8 mouse cellular contexts compared by ENCODE assay signal in the genomic region with DNA sequence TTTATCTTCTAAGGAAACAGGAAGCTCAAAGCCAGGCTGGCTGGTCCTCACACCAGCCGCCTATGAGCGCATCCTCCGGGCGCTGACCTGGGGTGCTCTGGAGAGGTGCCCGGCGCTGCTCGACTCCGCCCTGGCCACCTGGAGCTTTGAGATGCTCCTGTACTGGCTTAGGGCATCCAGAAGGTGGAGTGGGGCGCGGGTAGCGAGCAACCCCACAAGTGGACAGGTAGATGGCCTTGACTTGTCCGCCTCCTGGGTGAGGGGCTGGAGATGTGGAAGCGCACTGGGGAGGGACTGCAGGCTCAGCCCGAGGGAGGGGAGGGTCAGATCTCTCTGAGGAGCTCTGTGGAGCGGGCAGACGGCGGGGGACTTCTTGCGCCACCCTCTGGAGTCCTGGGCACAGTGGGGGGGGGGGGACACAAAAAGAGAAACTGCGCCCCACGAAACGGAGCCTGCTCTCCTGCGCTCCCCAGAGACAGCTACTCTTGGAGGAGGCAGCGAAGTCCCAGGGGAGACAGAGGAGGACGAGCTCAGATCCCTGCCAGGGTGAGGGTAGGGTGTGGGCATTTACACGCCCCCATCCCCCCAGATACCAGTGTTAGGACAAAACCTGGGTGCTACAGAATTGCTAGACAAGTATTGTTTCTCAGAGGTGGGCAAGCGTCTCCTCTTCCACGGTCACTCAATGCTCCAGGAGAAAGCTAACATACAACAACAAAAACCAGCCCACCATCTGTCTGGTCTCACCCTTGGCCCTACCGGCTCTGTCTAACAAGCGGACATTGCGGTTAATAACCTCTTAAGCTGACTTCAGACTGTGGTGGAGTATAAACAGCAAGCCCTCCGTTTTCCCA. TPM values are rescaled to one million over a fixed set of nuclear protein-coding genes. Genes with fewer than 3 reads are reported as not detected.
DNase-seq lines count a peak whose midpoint lies in the region; ATAC-seq and TF ChIP-seq lines count a peak whose summit lies in the region.

No protein-coding gene starts in this region.

- H3K4me2 ChIP-seq in liver, embryonic 12.5 days: peak overlapping the region; percentile 86
- peak overlapping the region; percentile 91 for H3K4me2 ChIP-seq in neural tube, embryonic 15.5 days

- no peaks in the 10 kb centered on the region for H3K36me3 ChIP-seq in erythroblast, embryonic 14.5 days (ENCODE audit: control insufficient read depth)
- peaks cover 2% of the 10 kb centered on the region; the same call in 1 of the 2 replicates for H3K36me3 ChIP-seq in spleen, adult 2 months (ENCODE audit: control insufficient read depth, insufficient read depth, low read length)
- H3K36me3 ChIP-seq in liver, embryonic 12.5 days: no peaks in the 10 kb centered on the region
- H3K36me3 ChIP-seq in neural tube, embryonic 15.5 days: no peaks in the 10 kb centered on the region

- H3K27me3 ChIP-seq in erythroblast, embryonic 14.5 days (ENCODE audit: control insufficient read depth): peaks cover 50% of the 10 kb centered on the region
- no peaks in the 10 kb centered on the region for H3K27me3 ChIP-seq in spleen, adult 2 months (ENCODE audit: control insufficient read depth, insufficient read depth, low read length)
- H3K27me3 ChIP-seq in liver, embryonic 12.5 days (replicated peaks): peaks cover 50% of the 10 kb centered on the region
- no peaks in the 10 kb centered on the region for H3K27me3 ChIP-seq in neural tube, embryonic 15.5 days (replicated peaks)

- H3K9me3 ChIP-seq in erythroblast, embryonic 14.5 days (ENCODE audit: control insufficient read depth, low read length): peaks cover 9% of the 10 kb centered on the region
- peaks cover 7% of the 10 kb centered on the region for H3K9me3 ChIP-seq in liver, embryonic 12.5 days (replicated peaks)
- H3K9me3 ChIP-seq in neural tube, embryonic 15.5 days (replicated peaks): 0 out of 2 replicates have a peak, but pooled peaks cover 11% of the 10 kb centered on the region

- under 1% methylated on average over 31 of the region's 31 CpGs for WGBS in spleen, adult 2 months
- 1% methylated on average over 31 of the region's 31 CpGs for WGBS in liver, embryonic 12.5 days (ENCODE audit: insufficient replicate concordance)
- WGBS in neural tube, embryonic 15.5 days: 1% methylated on average over 30 of the region's 31 CpGs

- H3K9ac ChIP-seq in liver, embryonic 12.5 days: peak overlapping the region; percentile 57
- H3K9ac ChIP-seq in neural tube, embryonic 15.5 days (replicated peaks): peak overlapping the region; percentile 76

- no peak for TF ChIP-seq POLR2A in spleen, adult 2 months (IDR thresholded peaks at IDR 0.05; ENCODE audit: low read depth, low read length)

- peak overlapping the region; percentile 85 for H3K27ac ChIP-seq in spleen, adult 2 months (ENCODE audit: insufficient read depth, low read length)
- peak overlapping the region; percentile 1; the same call in 1 of the 2 replicates for H3K27ac ChIP-seq in liver, embryonic 12.5 days
- H3K27ac ChIP-seq in neural tube, embryonic 15.5 days (replicated peaks): peak overlapping the region; percentile 86

- H3K4me3 ChIP-seq in erythroblast, embryonic 14.5 days (replicated peaks): peak overlapping the region; percentile 60
- peak overlapping the region; percentile 73 for H3K4me3 ChIP-seq in spleen, adult 2 months (ENCODE audit: extremely low read depth, insufficient read depth, insufficient read length)
- H3K4me3 ChIP-seq in liver, embryonic 12.5 days: peak overlapping the region; percentile 58
- H3K4me3 ChIP-seq in neural tube, embryonic 15.5 days (replicated peaks): peak overlapping the region; percentile 78

- TF ChIP-seq CTCF in spleen, adult 2 months (IDR thresholded peaks at IDR 0.05; ENCODE audit: extremely low read depth, insufficient read depth, insufficient read length, insufficient replicate concordance): 0 out of 2 replicates have a peak, but pooled peaks have one; percentile 7

- H3K4me1 ChIP-seq in erythroblast, embryonic 14.5 days (ENCODE audit: control insufficient read depth): peaks cover 43% of the 10 kb centered on the region
- H3K4me1 ChIP-seq in spleen, adult 2 months (ENCODE audit: control insufficient read depth, insufficient read depth, insufficient read length): peaks cover 25% of the 10 kb centered on the region; the same call in 1 of the 2 replicates
- H3K4me1 ChIP-seq in liver, embryonic 12.5 days: peaks cover 54% of the 10 kb centered on the region
- H3K4me1 ChIP-seq in neural tube, embryonic 15.5 days: peaks cover 42% of the 10 kb centered on the region

- no peak for ATAC-seq in erythroblast, adult 5-6 weeks (replicated peaks; ENCODE audit: low FRiP score, poor library complexity, severe bottlenecking)
- peak; percentile 12 to 31; a peak in 3 of 4 replicates for ATAC-seq in hematopoietic stem cell, adult 5-6 weeks (replicated peaks in 1 of 2; ENCODE audit: insufficient read depth in 1 of 2, low FRiP score in 2 of 2, low TSS enrichment in 1 of 2, low read depth in 1 of 2, poor library complexity in 2 of 2, severe bottlenecking in 2 of 2)
- ATAC-seq in liver, embryonic 12.5 days: no peak
- peak; percentile 51 for ATAC-seq in neural tube, embryonic 15.5 days (ENCODE audit: low FRiP score)

- peak in 1 of 2 experiments; percentile 35 for DNase-seq in spleen, adult 2 months (ENCODE audit: low read depth in 1 of 2, low spot score in 2 of 2)
- no peak for DNase-seq in spleen, adult 12 weeks (ENCODE audit: low spot score)
- no peak for DNase-seq in adrenal gland, postnatal 25 days

RNA-seq across cellular contexts. Expression of gene Abcg1, which starts 0.6 kb away (rescaled TPM):
- polyA plus RNA-seq in erythroblast, embryonic 14.5 days (2012): 0.05 and 0.09 TPM in 2 replicates
- 2.9 and 3.1 TPM in 2 replicates for total RNA-seq in erythroblast, adult 5-6 weeks (2015; ENCODE audit: low replicate concordance)
- 3.3 and 5.5 TPM in 2 replicates for total RNA-seq in erythroblast, adult 5-6 weeks (2017; ENCODE audit: low replicate concordance)
- 29.0 and 33.1 TPM in 2 replicates for polyA plus RNA-seq in spleen, adult 2 months (2012; rRNA removed)
- 42.2 and 49.4 TPM in 2 replicates for total RNA-seq in hematopoietic stem cell, adult 5-6 weeks (2017)
- polyA plus RNA-seq in liver, embryonic 12.5 days (2016; fragmentation: Nextera tagmentation; extraction: Ambion mirVana): 5.4 and 5.5 TPM in 2 replicates
- 18.5 and 19.9 TPM in 2 replicates for polyA plus RNA-seq in neural tube, embryonic 15.5 days (2015; fragmentation: Nextera tagmentation; extraction: Ambion mirVana)
- total RNA-seq in adrenal gland, postnatal 25 days (2021): 5.6 and 15.8 TPM in 2 replicates

Comparison
In these comparisons a context has a peak if more than half of its experiments do, and no peak if none do; other contexts are left out.
1. ATAC-seq: peak in hematopoietic stem cell, adult 5-6 weeks (2 of 2) and neural tube, embryonic 15.5 days (single experiment); none in erythroblast, adult 5-6 weeks (single experiment) and liver, embryonic 12.5 days (single experiment).
2. H3K27ac ChIP-seq: peak in every context shown above with its lines; median percentile 86 in neural tube, embryonic 15.5 days; 85 in spleen, adult 2 months; 1 in liver, embryonic 12.5 days.
3. Peak in every context shown above with its lines, with median percentiles within 50 percentile points of each other: H3K4me3 ChIP-seq.